Mouse (Mus musculus): ENCODE data around the gene Cdc42. TPM values are rescaled to one million over a fixed set of nuclear protein-coding genes. Genes with fewer than 3 reads are reported as not detected.

The Cdc42 gene
- 459 and 500 TPM in 2 replicates for polyA plus RNA-seq (2014; fragmentation: Nextera tagmentation; extraction: Ambion mirVana)

DNA sequence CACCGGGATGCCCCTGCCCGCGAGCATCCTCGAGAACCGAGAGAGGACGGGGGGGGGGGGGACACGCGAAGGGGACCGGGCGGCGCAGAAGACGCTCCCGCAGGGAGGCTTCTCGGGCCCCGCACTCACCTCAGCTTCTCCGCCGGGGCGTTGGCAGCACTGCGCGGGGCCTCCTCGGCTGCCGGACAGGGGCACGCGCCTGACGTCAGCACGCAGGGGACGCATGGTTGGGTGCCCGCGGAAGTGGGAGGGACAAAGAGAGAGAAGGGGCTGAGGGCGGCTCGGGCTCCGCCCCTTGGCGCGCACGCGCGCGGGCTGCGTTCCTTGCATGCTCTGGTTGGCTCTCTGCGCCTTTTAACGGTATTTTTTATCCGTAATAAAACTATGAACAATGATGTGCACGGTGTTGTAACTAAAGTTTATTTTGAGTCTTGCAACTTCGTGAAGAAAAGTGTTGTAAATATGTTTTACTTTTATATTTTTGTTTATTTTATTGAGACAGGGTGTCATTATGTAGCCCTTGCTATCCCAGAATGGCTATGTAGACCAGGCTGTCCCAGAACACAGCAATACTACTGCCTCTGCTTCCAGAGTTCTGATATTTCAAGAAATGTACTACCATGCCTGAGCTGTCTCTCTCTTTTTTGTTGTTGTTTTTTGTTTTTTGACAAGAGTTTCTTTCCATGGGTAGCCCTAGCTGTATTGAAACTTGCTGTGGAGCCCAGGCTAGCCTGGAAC is at the start of gene Cdc42:
Gene Cdc42, minus strand, starts transcription at position 204 of the 738 bp plus-strand sequence.
- ATAC-seq (replicated peaks; ENCODE audit: low FRiP score) (peak; percentile 95), DNase-seq (ENCODE audit: low spot score) (peak; percentile 99)
- Histone ChIP-seq H3K9me3 (ENCODE audit: control insufficient read depth, low read length) (no peaks in the 10 kb centered on the region), H3K4me3 (ENCODE audit: low read depth, low read length) (peak within 1 kb of the TSS; percentile 93), H3K27me3 (replicated peaks; ENCODE audit: control insufficient read depth, insufficient read depth, low read length) (no peaks in the 10 kb centered on the region), H3K9ac (ENCODE audit: low read depth, low read length) (peak within 1 kb of the TSS; percentile 98), H3K36me3 (ENCODE audit: control insufficient read depth, insufficient read depth, low read length) (no peaks in the 10 kb centered on the region), H3K4me1 (replicated peaks; ENCODE audit: control insufficient read depth, insufficient read depth, low read length) (peaks cover 15% of the 10 kb centered on the region), H3K27ac (ENCODE audit: low read depth, low read length) (peak within 1 kb of the TSS; percentile 98), H3K4me2 (peak within 1 kb of the TSS; percentile 87)
- WGBS: 0% methylated on average over 32 of the region's 44 CpGs

DNA sequence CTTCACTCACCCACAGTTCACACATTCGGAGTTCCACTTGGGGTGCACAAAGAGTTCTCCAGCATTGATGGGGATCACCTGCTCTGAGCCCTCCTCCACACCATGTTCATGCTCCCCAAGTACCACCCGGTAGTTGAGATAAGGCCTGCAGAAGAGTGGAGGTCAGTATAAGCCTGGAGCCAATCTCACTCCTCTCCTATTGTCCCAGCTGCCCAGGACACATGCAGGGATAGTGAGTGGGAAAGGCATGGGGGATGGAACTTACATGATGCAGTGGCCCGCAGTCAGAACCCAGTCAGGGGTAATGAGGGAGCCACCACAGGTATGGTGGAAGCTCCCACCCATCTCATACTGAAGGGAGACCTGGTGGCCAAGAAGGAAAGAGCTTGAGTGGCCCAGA is 48.1 kb upstream of the Cdc42 start:
- Histone ChIP-seq H3K36me3 (ENCODE audit: control insufficient read depth, insufficient read depth, low read length) (no peaks in the 10 kb centered on the region), H3K9ac (ENCODE audit: low read depth, low read length) (no peak overlapping the region), H3K4me2 (no peak overlapping the region), H3K4me3 (ENCODE audit: low read depth, low read length) (no peak overlapping the region), H3K27ac (ENCODE audit: low read depth, low read length) (no peak overlapping the region), H3K9me3 (ENCODE audit: control insufficient read depth, low read length) (no peaks in the 10 kb centered on the region), H3K4me1 (replicated peaks; ENCODE audit: control insufficient read depth, insufficient read depth, low read length) (no peaks in the 10 kb centered on the region), H3K27me3 (replicated peaks; ENCODE audit: control insufficient read depth, insufficient read depth, low read length) (no peaks in the 10 kb centered on the region)
- WGBS: 77% methylated on average over 3 of the region's 3 CpGs
- ATAC-seq (replicated peaks; ENCODE audit: low FRiP score): no peak
- DNase-seq (ENCODE audit: low spot score): no peak

DNA sequence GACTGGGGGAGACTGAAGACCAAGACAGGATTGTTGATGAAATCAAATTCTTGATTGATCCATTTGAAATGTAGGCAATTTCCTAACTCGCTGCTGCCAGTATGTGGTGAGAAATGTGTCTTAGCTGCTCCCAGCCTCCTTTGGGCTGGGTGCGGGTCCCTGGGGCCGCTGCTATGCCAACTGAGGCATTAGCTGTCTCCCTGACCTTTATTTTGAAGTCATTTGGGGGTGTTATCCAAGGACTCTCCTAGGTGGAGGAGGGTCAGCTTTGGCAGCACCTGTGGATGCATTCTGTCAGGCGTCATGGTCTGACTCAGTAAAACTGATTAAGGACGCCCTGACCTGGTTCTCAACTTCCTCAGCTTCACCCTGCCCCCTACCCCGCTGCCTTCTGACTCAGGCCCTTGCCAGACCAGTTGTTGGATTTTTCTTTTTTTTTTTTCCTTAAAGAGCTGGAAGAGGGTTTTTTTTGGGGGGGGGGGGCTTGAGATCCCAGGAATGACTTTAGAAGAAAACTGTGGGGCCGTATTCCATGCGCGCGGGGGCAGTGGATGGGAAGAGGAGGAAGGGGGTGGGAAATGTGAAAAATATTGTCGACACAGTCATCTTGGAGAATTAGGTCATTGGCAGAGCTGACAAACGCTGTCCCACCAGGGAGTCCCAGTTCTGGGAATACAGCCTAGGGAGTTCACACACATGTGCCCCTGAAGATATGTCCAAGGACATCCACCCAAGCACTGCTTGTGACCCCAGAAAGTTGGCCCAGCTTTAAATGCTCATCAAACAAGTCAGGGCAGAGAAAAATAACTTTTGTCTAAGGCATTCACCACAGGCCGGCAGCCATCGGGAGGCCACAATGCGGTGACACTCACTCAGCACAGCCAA is 39.4 kb upstream of the Cdc42 start:
- ATAC-seq (replicated peaks; ENCODE audit: low FRiP score) (no peak), DNase-seq (ENCODE audit: low spot score) (no peak)
- Histone ChIP-seq H3K27ac (ENCODE audit: low read depth, low read length) (no peak overlapping the region), H3K36me3 (ENCODE audit: control insufficient read depth, insufficient read depth, low read length) (no peaks in the 10 kb centered on the region), H3K4me1 (replicated peaks; ENCODE audit: control insufficient read depth, insufficient read depth, low read length) (no peaks in the 10 kb centered on the region), H3K9ac (ENCODE audit: low read depth, low read length) (no peak overlapping the region), H3K4me2 (no peak overlapping the region), H3K4me3 (ENCODE audit: low read depth, low read length) (no peak overlapping the region), H3K27me3 (replicated peaks; ENCODE audit: control insufficient read depth, insufficient read depth, low read length) (no peaks in the 10 kb centered on the region), H3K9me3 (ENCODE audit: control insufficient read depth, low read length) (no peaks in the 10 kb centered on the region)
- WGBS: 73% methylated on average over 15 of the region's 15 CpGs

DNA sequence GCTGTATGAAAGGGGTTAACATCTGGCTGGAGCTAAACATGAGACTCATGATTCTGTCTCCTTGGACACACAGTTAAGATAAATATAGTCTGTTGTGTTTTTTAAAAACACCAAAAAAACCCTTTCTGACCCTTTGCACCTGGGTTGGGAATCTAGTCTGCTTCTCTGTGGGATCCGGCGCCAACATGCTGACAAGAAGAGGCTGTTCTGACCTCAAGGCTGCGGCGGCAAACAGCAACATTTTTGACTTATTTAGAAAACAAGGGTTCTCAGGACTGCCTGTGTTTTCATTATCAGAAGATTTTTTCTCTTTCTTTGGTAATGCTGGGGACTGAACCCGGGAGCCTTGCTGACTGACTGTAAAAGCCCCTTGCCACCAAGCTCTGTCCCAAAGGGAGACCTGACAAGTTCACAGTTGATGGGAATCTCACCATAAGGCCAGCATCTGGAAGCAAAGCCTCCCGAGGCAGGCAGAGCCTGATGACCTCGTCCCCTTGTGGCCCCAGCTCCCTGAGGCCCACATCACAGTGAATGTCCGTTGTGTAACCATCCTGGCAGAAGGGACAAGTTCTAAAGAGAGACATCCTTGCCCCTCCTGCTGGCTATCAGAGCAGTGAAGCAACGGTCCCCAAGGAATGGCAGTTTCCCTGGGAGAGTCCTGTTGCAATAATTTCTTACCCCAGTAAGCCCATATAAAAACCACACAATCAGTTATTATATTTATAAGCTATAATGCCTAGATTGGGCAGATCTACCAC is 36.0 kb upstream of the Cdc42 start:
- Histone ChIP-seq H3K9me3 (ENCODE audit: control insufficient read depth, low read length) (no peaks in the 10 kb centered on the region), H3K4me3 (ENCODE audit: low read depth, low read length) (no peak overlapping the region), H3K4me1 (replicated peaks; ENCODE audit: control insufficient read depth, insufficient read depth, low read length) (peaks cover 5% of the 10 kb centered on the region), H3K36me3 (ENCODE audit: control insufficient read depth, insufficient read depth, low read length) (peaks cover 3% of the 10 kb centered on the region; the same call in 1 of the 2 replicates), H3K27me3 (replicated peaks; ENCODE audit: control insufficient read depth, insufficient read depth, low read length) (no peaks in the 10 kb centered on the region), H3K9ac (ENCODE audit: low read depth, low read length) (no peak overlapping the region), H3K27ac (ENCODE audit: low read depth, low read length) (no peak overlapping the region), H3K4me2 (no peak overlapping the region)
- no peak for DNase-seq (ENCODE audit: low spot score)
- no peak for ATAC-seq (replicated peaks; ENCODE audit: low FRiP score)
- 66% methylated on average over 9 of the region's 9 CpGs for WGBS

DNA sequence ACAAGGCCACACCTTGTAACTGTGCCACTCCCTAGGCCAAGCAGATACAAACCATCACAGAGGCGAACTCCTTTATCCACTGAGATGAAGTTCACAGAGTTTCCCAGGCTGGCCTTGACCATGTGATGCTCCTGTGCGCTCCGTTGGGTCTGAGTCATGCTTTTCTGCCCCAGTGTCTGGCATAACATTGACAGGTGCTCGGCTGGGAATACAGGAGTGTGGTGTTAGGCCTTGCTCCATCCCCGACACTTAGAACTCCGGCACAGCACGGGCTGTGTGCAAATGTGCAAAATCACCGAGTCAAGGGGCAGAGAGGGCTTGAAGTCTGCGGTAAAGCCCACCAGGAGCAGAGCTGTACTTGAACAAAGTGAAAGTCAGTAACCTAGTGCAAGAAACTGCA is 35.4 kb upstream of the Cdc42 start:
- no peaks in the 10 kb centered on the region for H3K27me3 ChIP-seq (replicated peaks; ENCODE audit: control insufficient read depth, insufficient read depth, low read length)
- H3K4me1 ChIP-seq (replicated peaks; ENCODE audit: control insufficient read depth, insufficient read depth, low read length): peaks cover 5% of the 10 kb centered on the region
- no peak overlapping the region for H3K4me3 ChIP-seq (ENCODE audit: low read depth, low read length)
- H3K36me3 ChIP-seq (ENCODE audit: control insufficient read depth, insufficient read depth, low read length): peaks cover 3% of the 10 kb centered on the region; the same call in 1 of the 2 replicates
- no peak overlapping the region for H3K9ac ChIP-seq (ENCODE audit: low read depth, low read length)
- H3K27ac ChIP-seq (ENCODE audit: low read depth, low read length): no peak overlapping the region
- no peaks in the 10 kb centered on the region for H3K9me3 ChIP-seq (ENCODE audit: control insufficient read depth, low read length)
- 83% methylated on average over 9 of the region's 9 CpGs for WGBS
- DNase-seq (ENCODE audit: low spot score) (no peak), ATAC-seq (replicated peaks; ENCODE audit: low FRiP score) (no peak)
- no peak overlapping the region for H3K4me2 ChIP-seq

DNA sequence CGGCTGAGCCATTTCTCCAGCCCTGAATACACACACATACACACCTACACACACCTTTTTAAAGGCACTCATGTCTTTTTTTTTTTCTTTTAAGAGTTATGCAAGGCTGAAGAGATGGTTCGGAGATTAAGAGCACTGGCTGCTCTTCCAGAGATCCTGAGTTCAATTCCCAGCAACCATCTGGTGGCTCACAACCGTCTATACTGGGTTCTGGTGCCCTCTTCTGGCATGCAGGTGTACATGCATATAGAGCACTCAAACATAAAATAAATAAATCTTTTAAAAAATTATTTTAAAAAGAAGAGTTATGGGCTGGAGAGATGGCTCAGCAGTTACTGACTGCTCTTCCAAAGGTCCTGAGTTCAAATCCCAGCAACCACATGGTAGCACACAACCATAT is 33.8 kb upstream of the Cdc42 start:
- WGBS: 90% methylated on average over 3 of the region's 3 CpGs
- ATAC-seq (replicated peaks; ENCODE audit: low FRiP score): no peak
- DNase-seq (ENCODE audit: low spot score): no peak

DNA sequence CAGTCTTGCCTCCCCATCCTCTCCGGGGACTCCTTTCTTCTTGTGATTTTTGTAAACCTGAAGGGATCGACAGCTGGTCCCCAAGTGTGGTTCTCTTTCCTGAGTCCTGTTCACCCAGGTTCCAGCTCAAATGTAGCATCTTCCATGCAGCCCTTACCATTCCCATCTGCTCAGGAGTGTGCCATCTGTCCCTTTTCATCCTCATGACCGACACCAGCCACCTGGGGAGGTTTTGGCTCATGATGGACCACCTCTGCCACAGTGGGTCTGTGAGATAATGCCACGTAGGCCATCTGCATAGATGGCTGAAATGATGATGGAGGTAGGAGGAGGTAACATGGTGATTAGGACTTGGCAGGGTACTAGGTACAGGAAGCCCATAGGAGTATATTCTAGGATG is 32.7 kb upstream of the Cdc42 start:
- ATAC-seq (replicated peaks; ENCODE audit: low FRiP score) (no peak), DNase-seq (ENCODE audit: low spot score) (no peak)
- H3K4me3 ChIP-seq (ENCODE audit: low read depth, low read length): no peak overlapping the region
- H3K9me3 ChIP-seq (ENCODE audit: control insufficient read depth, low read length): no peaks in the 10 kb centered on the region
- peaks cover 5% of the 10 kb centered on the region for H3K4me1 ChIP-seq (replicated peaks; ENCODE audit: control insufficient read depth, insufficient read depth, low read length)
- H3K36me3 ChIP-seq (ENCODE audit: control insufficient read depth, insufficient read depth, low read length): peaks cover 3% of the 10 kb centered on the region; the same call in 1 of the 2 replicates
- no peak overlapping the region for H3K27ac ChIP-seq (ENCODE audit: low read depth, low read length)
- H3K27me3 ChIP-seq (replicated peaks; ENCODE audit: control insufficient read depth, insufficient read depth, low read length): no peaks in the 10 kb centered on the region
- H3K4me2 ChIP-seq: no peak overlapping the region
- WGBS: 93% methylated on average over 4 of the region's 4 CpGs
- H3K9ac ChIP-seq (ENCODE audit: low read depth, low read length): no peak overlapping the region

More for the DNA sequence above, 33.8 kb upstream of the Cdc42 start:
- Histone ChIP-seq H3K9me3 (ENCODE audit: control insufficient read depth, low read length) (no peaks in the 10 kb centered on the region), H3K9ac (ENCODE audit: low read depth, low read length) (no peak overlapping the region), H3K27ac (ENCODE audit: low read depth, low read length) (no peak overlapping the region), H3K36me3 (ENCODE audit: control insufficient read depth, insufficient read depth, low read length) (peaks cover 3% of the 10 kb centered on the region; the same call in 1 of the 2 replicates), H3K4me1 (replicated peaks; ENCODE audit: control insufficient read depth, insufficient read depth, low read length) (peaks cover 5% of the 10 kb centered on the region), H3K27me3 (replicated peaks; ENCODE audit: control insufficient read depth, insufficient read depth, low read length) (no peaks in the 10 kb centered on the region), H3K4me3 (ENCODE audit: low read depth, low read length) (no peak overlapping the region), H3K4me2 (no peak overlapping the region)

DNA sequence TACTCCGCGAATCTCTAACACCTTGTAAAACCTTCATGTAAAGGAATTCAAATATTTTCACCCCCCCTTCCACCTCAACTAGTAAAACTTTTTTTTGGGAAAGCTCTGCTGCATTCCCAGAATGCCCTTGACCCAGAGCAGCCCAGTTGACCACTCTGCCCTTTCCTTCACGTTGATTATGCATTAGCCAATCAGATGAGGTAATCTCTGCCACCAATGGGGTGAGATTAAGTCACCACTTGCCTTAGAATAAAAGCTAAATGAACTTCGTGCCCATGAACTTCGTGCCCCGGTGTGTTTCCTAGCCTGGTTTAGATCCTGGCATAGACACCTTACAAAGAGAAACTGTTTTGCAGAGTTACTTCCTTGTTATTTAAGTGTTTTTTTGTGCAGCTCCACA is 31.5 kb upstream of the Cdc42 start:
- Histone ChIP-seq H3K27me3 (replicated peaks; ENCODE audit: control insufficient read depth, insufficient read depth, low read length) (no peaks in the 10 kb centered on the region), H3K27ac (ENCODE audit: low read depth, low read length) (peak overlapping the region; percentile 98), H3K9me3 (ENCODE audit: control insufficient read depth, low read length) (no peaks in the 10 kb centered on the region), H3K4me2 (peak overlapping the region; percentile 71), H3K4me3 (ENCODE audit: low read depth, low read length) (peak overlapping the region; percentile 77), H3K9ac (ENCODE audit: low read depth, low read length) (peak overlapping the region; percentile 90; the same call in 1 of the 2 replicates), H3K36me3 (ENCODE audit: control insufficient read depth, insufficient read depth, low read length) (peaks cover 3% of the 10 kb centered on the region; the same call in 1 of the 2 replicates), H3K4me1 (replicated peaks; ENCODE audit: control insufficient read depth, insufficient read depth, low read length) (peaks cover 5% of the 10 kb centered on the region)
- no peak for DNase-seq (ENCODE audit: low spot score)
- 38% methylated on average over 6 of the region's 6 CpGs for WGBS
- ATAC-seq (replicated peaks; ENCODE audit: low FRiP score): no peak
